Mouse (Mus musculus) CD4-positive, CD25-positive, alpha-beta regulatory T cell, adult 2 months (primary cell): ENCODE data around the gene Tmem120a.

ENCODE experiments used
- DNase-seq: peaks from one replicate; pipeline ENCODE4 v3.0.0-alpha.2; 2012; ENCODE audit warnings: low read depth, low spot score

The Tmem120a gene

GRCm38 (mm10) chr5:135743741-135744609, at the start of gene Tmem120a:
TSS of gene Tmem120a (minus strand) at chr5:135744448.
- peak; percentile 93 for DNase-seq

DNA sequence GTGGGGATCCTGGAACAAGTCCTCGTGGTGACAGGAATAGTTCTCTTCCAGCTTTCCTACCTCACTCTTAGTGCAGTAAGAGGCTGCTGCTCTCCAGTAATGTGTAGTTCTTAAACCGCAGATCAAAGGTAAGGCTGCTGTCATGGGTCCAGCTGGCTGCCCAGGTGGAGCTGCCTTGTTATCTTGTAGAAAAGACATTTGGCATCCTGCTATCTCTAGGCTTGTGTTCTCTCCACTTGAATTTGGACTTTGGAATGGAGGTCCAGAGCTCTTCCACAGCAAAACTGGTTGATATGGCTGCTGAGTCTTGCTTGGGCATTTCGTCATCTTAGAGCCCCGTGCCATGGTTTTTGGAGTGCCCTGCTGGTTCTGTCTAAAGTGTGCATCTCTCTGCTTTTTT, 38.7 kb upstream of the Tmem120a start:
- no peak for DNase-seq

DNA sequence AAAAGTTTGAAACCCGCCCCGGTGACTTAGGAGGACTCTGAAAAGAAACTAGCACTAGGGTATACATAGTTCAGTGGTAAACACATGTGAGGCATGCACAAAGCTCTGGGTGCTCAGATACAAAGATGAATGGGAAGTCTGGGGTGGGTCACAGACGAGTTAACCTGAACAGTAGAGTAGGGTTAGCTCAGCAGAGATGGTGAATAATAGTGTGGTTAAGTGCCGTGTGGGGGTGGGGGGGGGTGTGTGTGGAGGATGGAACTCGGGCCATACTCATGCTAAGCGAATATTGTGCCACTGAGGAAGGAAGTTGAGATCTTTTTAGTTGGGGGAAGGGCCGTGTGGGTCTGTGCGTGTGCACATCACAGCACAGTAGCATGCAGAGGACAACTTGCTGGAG, 36.1 kb upstream of the Tmem120a start:
- DNase-seq: peak; percentile 41

DNA sequence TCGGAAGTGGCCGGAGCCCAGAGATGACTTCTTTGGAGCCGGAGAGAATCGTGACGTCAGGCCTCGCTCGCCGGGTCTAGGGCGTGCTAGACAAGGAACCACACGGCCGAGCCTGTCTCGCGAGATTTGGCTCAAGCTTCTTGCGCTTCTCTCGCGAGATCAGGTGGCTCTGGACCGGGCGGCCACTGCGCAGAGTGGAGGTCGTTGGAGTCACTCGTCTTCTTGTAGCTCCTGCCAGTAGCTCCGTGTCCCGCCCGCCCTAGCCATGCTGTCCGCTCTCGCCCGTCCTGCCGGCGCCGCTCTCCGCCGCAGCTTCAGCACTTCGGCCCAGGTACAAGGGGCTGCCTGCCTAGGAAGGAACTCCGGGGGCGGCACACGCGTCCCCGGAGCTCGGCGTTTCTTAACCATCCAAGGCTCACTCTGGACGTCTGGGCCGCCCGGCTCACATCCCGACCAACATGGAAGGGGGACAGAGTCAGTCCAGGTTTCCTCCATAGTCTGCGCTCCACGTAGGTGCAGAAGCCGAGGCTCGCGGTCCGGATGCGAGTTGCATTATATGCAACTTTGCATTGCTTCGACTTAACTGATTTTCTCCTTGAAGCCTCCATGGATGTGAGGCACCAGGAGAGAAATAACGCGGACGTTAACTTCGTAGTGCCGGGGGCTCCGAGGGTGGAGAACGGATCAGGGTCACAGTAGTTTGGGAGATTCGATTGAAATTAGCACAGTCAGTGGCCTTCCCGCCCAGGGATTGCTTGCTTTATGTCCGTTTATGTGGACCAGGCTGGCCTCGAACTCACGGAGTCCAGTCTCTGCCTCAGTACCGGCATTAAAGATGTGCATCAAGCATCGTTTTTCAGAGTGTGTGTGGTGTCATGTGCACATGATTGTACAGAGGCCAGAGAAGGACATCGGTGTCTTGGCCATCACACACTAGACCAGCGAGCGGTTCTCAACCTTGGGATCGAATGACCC, 34.5 kb upstream of the Tmem120a start, which contains the start of gene Mdh2:
Mdh2 (plus strand) TSS at position 10 of the 975 bp plus-strand sequence.
- DNase-seq: peak; percentile 100

GRCm38 (mm10) chr5:135777796-135778470, 33.7 kb upstream of the Tmem120a start, which contains the start of gene Styxl1:
TSS of gene Styxl1 (minus strand) at chr5:135778385.
- no peak for DNase-seq

DNA sequence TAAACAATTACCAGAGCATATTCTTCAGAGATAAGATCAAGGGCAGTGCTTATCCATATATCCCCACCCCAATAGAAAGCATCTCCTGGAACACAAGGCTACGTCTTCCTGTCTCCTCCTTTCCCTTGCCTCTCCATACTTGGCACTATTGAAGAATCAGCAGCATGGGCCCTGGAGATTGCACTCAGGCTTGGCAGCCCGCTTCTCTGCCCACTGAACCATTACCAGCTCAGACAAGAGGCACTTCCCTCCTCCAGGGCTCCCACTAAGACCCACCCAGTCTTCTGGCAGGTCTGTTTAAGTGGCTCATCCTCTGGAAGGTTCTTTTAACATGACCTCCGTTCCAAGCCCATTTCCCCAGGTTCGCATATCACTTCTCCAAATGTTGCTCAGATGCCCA, 32.3 kb upstream of the Tmem120a start:
- DNase-seq: no peak

DNA sequence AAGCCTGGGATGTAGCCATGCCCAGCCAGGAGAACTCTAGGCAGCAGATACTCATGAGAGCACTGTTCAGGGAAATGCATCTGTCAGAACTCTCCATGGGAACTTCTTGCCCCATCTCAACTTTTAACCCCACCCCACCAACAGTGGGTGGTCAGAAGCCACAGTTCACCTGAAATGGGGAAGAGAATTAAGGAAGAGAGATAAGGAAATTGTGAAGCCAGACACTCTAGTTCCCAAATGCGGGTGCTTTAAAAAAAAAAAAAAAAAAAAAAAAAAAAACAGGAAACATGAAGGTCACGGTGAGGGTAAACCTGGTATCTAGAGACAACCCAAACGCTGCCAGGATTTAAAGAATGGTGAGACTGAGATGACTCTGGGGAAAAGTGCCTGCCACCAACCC, 28.3 kb upstream of the Tmem120a start:
- no peak for DNase-seq

- no peak for DNase-seq
Observed at GRCm38 (mm10) chr5:135764971-135765370, 20.7 kb upstream of the Tmem120a start.

- peak; percentile 85 for DNase-seq
Observed at GRCm38 (mm10) chr5:135763526-135763925, 19.3 kb upstream of the Tmem120a start.

DNA sequence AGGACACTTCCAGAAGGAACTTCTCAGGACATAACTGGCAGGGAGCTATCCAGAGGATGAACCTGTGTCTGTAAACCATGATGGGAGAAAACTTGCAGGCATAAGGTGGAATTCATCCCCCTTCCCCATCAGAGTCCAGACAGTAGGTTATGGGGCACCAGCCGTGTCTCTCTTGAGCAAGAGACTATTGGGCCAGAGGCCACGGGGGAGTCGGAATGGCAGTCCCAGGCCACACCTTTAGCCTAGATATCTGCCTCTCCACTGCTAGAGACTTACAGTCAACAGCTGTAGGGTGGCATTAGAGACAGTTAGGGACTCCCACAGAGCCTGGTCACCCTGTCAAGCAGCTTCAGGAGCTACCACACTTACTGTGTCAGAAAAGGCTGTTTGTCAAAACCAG, 17.6 kb upstream of the Tmem120a start:
- no peak for DNase-seq

DNA sequence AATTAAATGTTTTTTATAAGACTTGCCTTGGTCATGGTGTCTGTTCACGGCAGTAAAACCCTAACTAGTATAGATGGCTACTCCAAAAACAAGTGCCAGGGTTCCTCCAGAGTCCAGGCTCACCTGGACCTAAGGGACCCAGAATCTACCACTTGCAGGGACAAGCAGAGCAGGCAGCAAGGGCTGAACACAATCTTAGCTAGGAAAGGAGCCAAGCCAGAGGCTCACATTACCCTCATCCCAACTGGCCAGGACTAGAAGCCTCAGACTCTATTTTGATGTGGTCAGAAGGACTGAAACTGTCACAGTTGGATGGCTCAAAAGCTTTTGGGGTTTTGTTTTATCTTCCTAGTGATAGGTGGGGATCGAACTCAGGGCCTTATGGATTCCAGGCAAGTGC, 7.3 kb upstream of the Tmem120a start:
- DNase-seq: no peak

- no peak for DNase-seq
Observed at GRCm38 (mm10) chr5:135751041-135751440, 6.8 kb upstream of the Tmem120a start.

GRCm38 (mm10) chr5:135744742-135745141, 494 bp upstream of the Tmem120a start:
- no peak for DNase-seq

GRCm38 (mm10) chr5:135742941-135743740, 1.1 kb downstream of the Tmem120a start:
- peak; percentile 16 for DNase-seq

DNA sequence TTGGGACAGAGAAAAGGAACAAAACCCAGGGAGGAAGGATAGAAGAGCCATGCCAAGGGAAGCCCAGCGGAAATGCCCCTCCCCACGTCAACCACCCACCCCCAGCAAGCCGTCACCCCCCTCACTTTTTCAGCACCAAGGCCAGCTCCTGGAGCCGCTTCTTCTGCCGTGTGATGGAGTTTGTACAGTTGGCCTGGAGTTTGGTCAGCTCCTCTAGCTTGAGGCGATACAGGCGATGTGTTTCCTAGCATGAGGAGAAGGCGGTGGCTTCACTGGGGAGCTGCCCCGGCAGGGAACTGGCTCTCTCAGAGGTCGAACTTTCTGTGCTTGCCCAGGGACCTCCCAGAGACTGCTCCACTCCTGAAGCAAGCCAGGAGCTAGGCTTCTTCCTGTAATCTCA, 2.1 kb downstream of the Tmem120a start:
- peak; percentile 21 for DNase-seq

DNA sequence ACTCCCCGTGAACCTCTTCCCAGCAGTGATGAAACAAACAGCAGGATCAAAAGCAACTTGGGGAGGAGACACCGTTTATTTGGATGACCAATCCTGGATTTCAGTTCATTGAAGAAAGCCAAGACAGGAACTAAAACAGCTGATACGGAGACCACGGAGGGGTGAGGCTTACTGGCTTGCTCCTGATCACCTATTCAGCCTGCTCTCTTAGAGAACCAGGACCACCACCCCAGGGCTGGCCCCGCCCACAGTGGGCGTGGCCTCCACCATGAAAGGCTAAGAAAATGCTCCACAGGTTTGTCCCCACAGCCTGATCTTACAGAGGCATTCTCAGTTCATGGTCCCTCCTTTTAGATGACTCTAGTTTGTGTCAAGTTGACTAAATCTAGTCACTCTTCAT, 6.0 kb downstream of the Tmem120a start:
- DNase-seq: no peak

- DNase-seq: peak; percentile 64
Observed at GRCm38 (mm10) chr5:135737154-135737553, 7.1 kb downstream of the Tmem120a start.

- no peak for DNase-seq
Observed at GRCm38 (mm10) chr5:135736544-135736943, 7.7 kb downstream of the Tmem120a start.

- no peak for DNase-seq
Observed at GRCm38 (mm10) chr5:135735741-135736140, 8.5 kb downstream of the Tmem120a start.

- no peak for DNase-seq
Observed at GRCm38 (mm10) chr5:135734057-135734680, 10.1 kb downstream of the Tmem120a start.
